Mouse (Mus musculus) limb, embryonic 12.5 days (tissue): Measurements from ENCODE around the gene Atp1b1. TPM values are rescaled to one million over a fixed set of nuclear protein-coding genes. Genes with fewer than 3 reads are reported as not detected.

Experiments used
- ATAC-seq: fragments of 200-750 bp; cut with Nextera tagmentation; 2 replicates; pipeline ENCODE4 v1.8.0; 2017; ENCODE audit warnings: low read depth, moderate TSS enrichment; ENCODE audit not compliant: insufficient number of reproducible peaks, insufficient read depth, low FRiP score, low TSS enrichment
- H3K27ac ChIP-seq: fragments of 300-500 bp; sonication (generic); 2 replicates; pipeline ENCODE4 v1.5.1; 2016; ENCODE audit warnings: mild to moderate bottlenecking, moderate library complexity
- H3K27me3 ChIP-seq: fragments of 300-500 bp; sonication (generic); 2 replicates; pipeline ENCODE4 v1.6.1; 2016; ENCODE audit warnings: mild to moderate bottlenecking, moderate library complexity
- H3K36me3 ChIP-seq: fragments of 300-500 bp; sonication (generic); 2 replicates; pipeline ENCODE4 v1.6.1; 2016; ENCODE audit warnings: mild to moderate bottlenecking, moderate library complexity
- H3K4me1 ChIP-seq: fragments of 300-500 bp; sonication (generic); replicated peaks from 2 replicates; pipeline ENCODE4 v1.6.1; 2016
- H3K4me2 ChIP-seq: fragments of 300-500 bp; sonication (generic); 2 replicates; pipeline ENCODE4 v1.6.1; 2016; ENCODE audit warnings: mild to moderate bottlenecking, moderate library complexity
- H3K4me3 ChIP-seq: fragments of 300-500 bp; sonication (generic); replicated peaks from 2 replicates; pipeline ENCODE4 v1.5.1; 2016; ENCODE audit warnings: mild to moderate bottlenecking
- H3K9ac ChIP-seq: fragments of 300-500 bp; sonication (generic); replicated peaks from 2 replicates; pipeline ENCODE4 v1.6.1; 2016; ENCODE audit warnings: mild to moderate bottlenecking, moderate library complexity
- H3K9me3 ChIP-seq: fragments of 300-500 bp; sonication (generic); 2 replicates; pipeline ENCODE4 v1.6.1; 2016; ENCODE audit warnings: mild to moderate bottlenecking, moderate library complexity
- WGBS: fragments of 180-500 bp; shearing (Covaris S2); methylation state at CpG from one replicate; pipeline ENCODE4 v1.1.7; 2016; 5-methylcytosine and 5-hydroxymethylcytosine counted together
- polyA plus RNA-seq: library from polyadenylated mRNA; unstranded; fragments of >200 nt; fragmentation: Nextera tagmentation; extraction: Ambion mirVana; gene quantifications from 2 replicates; pipeline ENCODE4 v1.2.1, GENCODE M21; 2016

The Atp1b1 gene
- polyA plus RNA-seq, 1 experiment from 2014 or later = 3.3 TPM

DNA sequence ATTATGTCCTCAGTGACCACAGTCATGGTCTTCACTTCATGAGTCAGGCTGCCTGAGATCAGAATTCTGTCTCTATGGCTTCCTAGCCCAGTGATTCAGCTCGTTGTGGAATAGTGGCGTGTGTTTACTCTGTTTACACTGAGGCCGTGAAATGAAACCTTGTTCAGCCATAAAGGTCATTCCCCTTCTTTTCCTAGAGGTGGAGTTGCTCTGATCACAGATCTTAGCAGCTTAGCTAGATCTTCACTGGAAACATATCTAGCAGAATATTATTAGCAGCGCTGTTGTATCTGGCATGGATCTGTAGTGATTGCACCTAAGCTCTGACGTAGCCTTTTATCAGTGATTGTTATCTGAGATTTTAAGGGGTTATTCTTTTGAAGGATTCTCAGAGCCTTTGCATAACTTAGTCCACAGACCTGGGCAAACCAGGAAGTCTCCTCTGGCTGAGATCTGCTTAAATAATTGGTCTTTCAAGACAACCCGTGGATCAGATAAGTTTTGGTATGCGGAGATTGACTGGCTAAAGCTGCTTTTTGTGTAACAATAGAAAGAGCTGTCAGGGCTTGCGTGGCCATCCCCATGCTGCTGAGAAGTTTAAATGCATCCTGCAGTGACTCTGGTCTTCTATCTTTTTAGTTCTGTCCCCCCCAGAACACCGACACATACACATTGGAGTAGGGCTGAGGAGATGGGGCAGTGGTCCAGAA lies 23.6 kb upstream of the Atp1b1 start:
- Histone ChIP-seq H3K9me3 (no peaks in the 10 kb centered on the region), H3K27me3 (no peaks in the 10 kb centered on the region), H3K36me3 (no peaks in the 10 kb centered on the region), H3K4me3 (no peak overlapping the region), H3K27ac (no peak overlapping the region), H3K9ac (no peak overlapping the region), H3K4me2 (no peak overlapping the region), H3K4me1 (no peaks in the 10 kb centered on the region)
- WGBS = 59% methylated on average over 9 of the region's 9 CpGs
- ATAC-seq = no peak

DNA sequence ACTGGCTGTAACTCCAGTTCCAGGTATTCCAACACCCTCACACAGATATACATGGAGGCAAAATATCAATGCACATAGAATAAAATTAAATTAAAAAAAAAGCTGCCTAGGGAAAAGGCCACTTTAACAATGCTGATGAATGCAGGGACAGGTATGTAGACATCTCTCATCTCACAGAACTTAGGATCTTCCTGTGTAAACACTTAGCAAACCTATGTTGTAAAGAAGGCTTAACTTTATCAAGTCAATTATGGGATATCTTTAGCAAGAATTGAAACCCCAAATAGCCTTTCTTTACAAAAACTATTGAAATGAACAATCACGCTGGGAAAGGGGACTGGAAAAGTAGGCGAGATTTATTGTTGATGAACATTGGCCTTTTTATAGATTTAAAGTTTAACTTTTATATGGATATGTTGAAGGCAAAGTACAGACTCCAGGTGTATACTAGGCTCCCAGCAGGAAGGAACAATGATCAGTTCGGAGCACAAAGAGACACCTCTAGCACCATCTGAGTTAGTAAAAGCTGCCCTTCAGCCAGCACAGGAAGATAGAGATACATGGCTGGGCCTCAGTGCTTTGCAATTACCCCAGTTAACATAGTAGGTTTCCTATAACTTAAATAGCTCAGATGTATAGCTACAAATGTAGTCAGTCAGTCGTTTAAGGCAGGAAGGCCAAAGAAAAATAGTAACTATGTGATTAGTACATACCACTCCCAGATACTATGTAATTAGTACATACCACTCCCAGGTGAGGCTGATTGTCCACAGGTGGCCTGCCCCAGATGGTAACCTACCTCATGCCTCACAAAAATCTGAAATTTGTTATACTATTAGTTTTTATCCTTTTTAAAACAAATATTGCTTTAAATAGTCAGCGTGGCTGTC lies 22.8 kb upstream of the Atp1b1 start:
- whole genome bisulfite sequencing = 84% methylated on average over 5 of the region's 5 CpGs
- no peak overlapping the region for H3K9ac ChIP-seq

DNA sequence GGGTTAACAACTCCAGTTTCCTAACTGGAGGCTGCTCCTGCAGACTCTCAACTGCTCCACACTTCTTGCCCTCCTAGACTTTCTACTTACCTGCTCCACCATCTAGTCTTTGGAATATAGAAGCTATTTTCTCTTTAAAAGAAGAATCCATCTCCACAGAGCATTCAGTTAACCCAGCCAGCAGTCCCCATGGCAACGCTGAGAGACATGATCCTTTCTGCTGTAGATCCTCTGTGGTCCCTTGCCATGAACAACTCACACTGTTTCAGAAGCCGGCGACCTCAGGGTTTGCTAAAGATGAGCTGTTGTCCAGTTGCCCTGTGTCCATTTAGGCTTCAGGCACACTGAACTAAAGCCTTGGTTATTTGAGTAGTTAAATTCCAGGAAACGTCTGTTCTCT lies 17.7 kb upstream of the Atp1b1 start:
- no peaks in the 10 kb centered on the region for H3K27me3 ChIP-seq
- no peak overlapping the region for H3K4me2 ChIP-seq
- WGBS = 84% methylated on average over 4 of the region's 4 CpGs
- no peak overlapping the region for H3K9ac ChIP-seq
- H3K27ac ChIP-seq = no peak overlapping the region
- H3K9me3 ChIP-seq = no peaks in the 10 kb centered on the region
- no peaks in the 10 kb centered on the region for H3K4me1 ChIP-seq
- no peaks in the 10 kb centered on the region for H3K36me3 ChIP-seq
- H3K4me3 ChIP-seq = no peak overlapping the region
- ATAC-seq = no peak

More for the DNA sequence above, 22.8 kb upstream of the Atp1b1 start:
- Histone ChIP-seq H3K9me3 (no peaks in the 10 kb centered on the region), H3K27ac (no peak overlapping the region), H3K4me1 (no peaks in the 10 kb centered on the region), H3K4me2 (no peak overlapping the region), H3K4me3 (no peak overlapping the region), H3K27me3 (no peaks in the 10 kb centered on the region), H3K36me3 (no peaks in the 10 kb centered on the region)
- ATAC-seq = no peak

DNA sequence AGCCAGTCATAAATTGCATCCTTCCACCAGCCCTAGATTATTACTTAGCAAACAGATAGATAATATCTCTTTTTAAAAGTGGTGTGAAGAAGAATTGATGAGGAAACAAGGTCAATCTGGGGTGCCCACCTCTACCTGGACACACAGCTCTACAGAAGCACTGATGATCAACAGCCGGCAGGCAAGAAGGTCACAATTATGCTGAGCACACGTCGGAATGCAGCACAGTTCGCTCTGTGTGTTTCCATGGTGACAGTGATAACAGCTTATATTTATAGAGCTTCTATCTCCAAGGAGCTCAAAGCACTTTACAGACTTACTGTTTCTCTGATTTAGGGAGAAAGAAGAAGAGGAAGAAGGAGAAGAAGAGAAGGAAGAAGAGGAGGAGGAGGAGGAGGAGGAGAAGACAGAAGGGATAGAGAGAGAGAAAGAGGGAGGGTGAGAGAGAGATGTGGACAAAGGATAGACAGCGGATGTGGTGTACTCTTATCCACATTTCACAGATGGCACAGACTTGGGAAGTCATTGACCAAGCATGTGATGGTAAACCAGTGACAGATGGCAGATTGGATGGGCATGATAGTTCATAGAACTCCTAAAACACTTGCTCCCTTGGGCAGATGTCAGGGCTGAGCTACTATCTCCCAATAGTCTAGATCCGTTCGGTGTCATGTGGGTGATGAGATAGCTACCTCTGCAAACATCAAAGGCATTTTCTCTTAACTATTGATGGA lies 16.8 kb upstream of the Atp1b1 start:
- 73% methylated on average over 7 of the region's 7 CpGs for WGBS
- no peak overlapping the region for H3K9ac ChIP-seq

DNA sequence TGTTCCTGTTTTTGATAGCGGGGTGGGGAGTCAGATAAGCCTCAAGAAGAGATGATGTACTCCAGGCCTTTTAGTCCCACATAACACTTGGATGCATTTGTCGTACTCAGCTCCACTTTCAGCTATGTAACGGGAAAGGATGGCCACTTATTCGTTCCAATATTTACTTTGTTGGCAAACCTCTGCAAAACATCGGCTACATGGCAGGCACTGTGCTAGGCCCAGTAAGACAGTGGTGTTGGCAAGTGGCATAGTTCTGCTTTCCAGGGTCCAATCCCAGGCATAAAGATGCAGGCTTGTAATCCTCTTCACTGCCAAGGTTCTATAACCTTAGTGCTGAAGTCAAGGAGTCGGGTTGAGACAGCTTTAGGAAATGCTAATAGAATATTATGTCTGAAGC lies 16.2 kb upstream of the Atp1b1 start:
- no peak for ATAC-seq
- Histone ChIP-seq H3K9ac (no peak overlapping the region), H3K4me3 (no peak overlapping the region), H3K27ac (no peak overlapping the region), H3K9me3 (no peaks in the 10 kb centered on the region), H3K36me3 (no peaks in the 10 kb centered on the region), H3K27me3 (no peaks in the 10 kb centered on the region), H3K4me1 (no peaks in the 10 kb centered on the region), H3K4me2 (no peak overlapping the region)
- WGBS = 91% methylated on average over 6 of the region's 6 CpGs

More for the DNA sequence above, 16.8 kb upstream of the Atp1b1 start:
- H3K4me3 ChIP-seq = no peak overlapping the region
- no peaks in the 10 kb centered on the region for H3K4me1 ChIP-seq
- no peak overlapping the region for H3K4me2 ChIP-seq
- H3K27me3 ChIP-seq = no peaks in the 10 kb centered on the region
- ATAC-seq = no peak
- H3K9me3 ChIP-seq = no peaks in the 10 kb centered on the region
- no peak overlapping the region for H3K27ac ChIP-seq
- no peaks in the 10 kb centered on the region for H3K36me3 ChIP-seq

DNA sequence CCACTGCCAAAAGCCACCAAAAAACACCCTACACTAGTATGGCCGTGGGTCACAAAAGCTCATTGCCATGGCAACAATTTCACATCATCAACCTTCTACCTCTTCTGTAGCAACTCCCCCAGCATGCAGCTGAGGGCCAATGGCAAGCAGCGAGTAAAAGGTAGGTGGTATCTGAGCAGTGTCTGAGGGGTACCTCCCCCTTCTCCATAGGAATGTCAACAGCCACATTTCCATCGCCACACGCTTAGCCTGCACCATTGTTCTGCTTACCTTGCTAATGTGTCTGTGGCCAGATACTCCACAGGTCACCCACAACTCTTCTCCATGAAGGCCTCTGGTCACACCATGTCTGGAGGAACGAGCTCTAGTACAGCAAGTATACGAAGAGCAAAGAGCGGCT lies 15.2 kb upstream of the Atp1b1 start:
- no peaks in the 10 kb centered on the region for H3K36me3 ChIP-seq
- H3K4me3 ChIP-seq = no peak overlapping the region
- no peak overlapping the region for H3K4me2 ChIP-seq
- no peak for ATAC-seq
- no peaks in the 10 kb centered on the region for H3K27me3 ChIP-seq
- H3K9me3 ChIP-seq = no peaks in the 10 kb centered on the region
- no peak overlapping the region for H3K9ac ChIP-seq
- no peak overlapping the region for H3K27ac ChIP-seq
- WGBS = 92% methylated on average over 7 of the region's 7 CpGs
- no peaks in the 10 kb centered on the region for H3K4me1 ChIP-seq

DNA sequence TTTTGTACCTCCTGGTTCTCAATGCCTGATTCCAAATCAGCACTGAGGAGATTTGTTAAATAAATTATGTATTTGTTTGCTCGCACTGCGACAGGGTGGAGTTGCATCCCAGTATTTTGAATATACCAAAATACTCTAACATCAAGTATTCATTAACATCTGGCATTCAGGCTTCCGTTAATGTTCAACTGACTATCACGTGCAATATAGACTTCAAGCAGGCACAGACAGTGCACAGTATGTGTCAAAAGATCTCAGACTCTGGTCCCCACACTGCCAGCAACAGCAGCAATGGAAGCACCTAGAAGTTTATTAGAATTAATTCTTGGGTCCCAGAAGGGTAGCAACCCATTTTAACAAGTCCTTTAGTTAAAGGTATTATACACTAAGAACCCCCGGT lies 13.5 kb upstream of the Atp1b1 start:
- whole genome bisulfite sequencing = 87% methylated on average over 5 of the region's 5 CpGs
- no peak for ATAC-seq
- H3K27ac ChIP-seq = no peak overlapping the region
- no peaks in the 10 kb centered on the region for H3K9me3 ChIP-seq
- H3K36me3 ChIP-seq = no peaks in the 10 kb centered on the region
- no peak overlapping the region for H3K4me2 ChIP-seq
- no peaks in the 10 kb centered on the region for H3K4me1 ChIP-seq
- no peak overlapping the region for H3K4me3 ChIP-seq
- H3K27me3 ChIP-seq = no peaks in the 10 kb centered on the region
- H3K9ac ChIP-seq = no peak overlapping the region

DNA sequence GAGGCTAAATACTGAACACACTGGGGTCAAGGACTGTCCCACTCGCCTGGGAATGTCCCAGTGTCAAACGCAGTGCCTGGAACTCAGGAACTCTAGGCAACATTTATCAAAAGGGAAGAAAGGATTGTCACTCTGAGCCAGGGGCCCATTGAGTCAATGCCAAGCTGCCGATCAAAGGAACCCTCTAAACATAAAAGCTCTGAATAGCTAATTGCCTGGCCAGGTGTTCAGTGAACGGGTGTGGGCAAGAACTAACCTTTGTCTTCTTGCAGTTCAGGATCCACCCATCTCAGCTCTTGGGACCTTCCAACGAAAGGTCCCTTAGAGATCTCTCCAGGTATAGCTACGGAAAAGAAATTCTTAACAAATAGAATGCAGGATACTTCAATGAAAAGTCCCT lies 12.8 kb upstream of the Atp1b1 start:
- H3K4me3 ChIP-seq = no peak overlapping the region
- no peak overlapping the region for H3K4me2 ChIP-seq
- no peak overlapping the region for H3K27ac ChIP-seq
- no peaks in the 10 kb centered on the region for H3K9me3 ChIP-seq
- no peaks in the 10 kb centered on the region for H3K36me3 ChIP-seq
- no peak for ATAC-seq
- H3K9ac ChIP-seq = no peak overlapping the region
- WGBS = 70% methylated on average over 6 of the region's 6 CpGs
- no peaks in the 10 kb centered on the region for H3K27me3 ChIP-seq
- H3K4me1 ChIP-seq = no peaks in the 10 kb centered on the region

DNA sequence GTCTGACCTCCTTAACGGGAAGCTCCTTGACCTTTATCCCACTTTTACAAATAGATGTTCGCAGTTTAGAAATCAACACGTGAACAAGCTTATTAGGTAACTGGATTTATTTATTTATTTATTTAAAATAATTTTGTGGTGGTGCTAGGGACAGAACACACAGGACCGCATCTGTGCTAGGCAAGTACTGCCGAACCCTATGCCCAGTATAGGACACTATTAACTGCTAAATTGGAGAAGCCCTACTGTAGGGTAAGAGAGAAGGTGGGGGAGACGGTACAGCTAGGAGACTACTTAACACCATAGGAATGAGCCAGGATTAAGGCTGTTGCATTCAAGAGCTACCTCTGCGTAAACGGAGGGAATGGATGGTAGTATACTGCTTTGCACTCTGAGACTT lies 10.2 kb upstream of the Atp1b1 start:
- ATAC-seq = no peak
- WGBS = 76% methylated on average over 8 of the region's 8 CpGs
- Histone ChIP-seq H3K4me2 (no peak overlapping the region), H3K4me3 (no peak overlapping the region), H3K27ac (no peak overlapping the region), H3K9me3 (no peaks in the 10 kb centered on the region), H3K9ac (no peak overlapping the region), H3K4me1 (no peaks in the 10 kb centered on the region), H3K27me3 (no peaks in the 10 kb centered on the region), H3K36me3 (no peaks in the 10 kb centered on the region)

DNA sequence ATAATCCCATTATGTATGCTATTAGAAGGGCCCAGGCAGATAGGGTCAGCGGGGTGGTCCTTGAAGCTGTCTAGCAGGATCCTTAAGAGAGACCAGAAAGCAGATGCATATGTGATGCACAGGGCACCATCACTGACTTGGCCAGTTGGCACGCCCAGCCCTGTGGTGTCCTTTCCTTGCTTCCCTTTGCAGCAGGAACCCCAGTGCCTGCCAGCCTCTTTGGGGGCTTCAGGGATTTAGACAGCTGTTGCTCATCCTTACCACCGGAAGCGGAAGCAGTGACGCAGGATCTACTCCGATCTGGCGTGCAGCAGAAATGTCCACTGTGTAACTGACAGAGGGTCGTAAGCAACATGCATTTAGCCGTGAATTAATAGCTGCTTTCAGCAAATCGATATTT lies 9.3 kb upstream of the Atp1b1 start:
- H3K4me3 ChIP-seq = no peak overlapping the region
- no peaks in the 10 kb centered on the region for H3K9me3 ChIP-seq
- no peaks in the 10 kb centered on the region for H3K36me3 ChIP-seq
- no peak overlapping the region for H3K9ac ChIP-seq
- H3K4me2 ChIP-seq = no peak overlapping the region
- ATAC-seq = no peak
- no peak overlapping the region for H3K27ac ChIP-seq
- no peaks in the 10 kb centered on the region for H3K27me3 ChIP-seq
- 91% methylated on average over 10 of the region's 10 CpGs for WGBS
- H3K4me1 ChIP-seq = no peaks in the 10 kb centered on the region

DNA sequence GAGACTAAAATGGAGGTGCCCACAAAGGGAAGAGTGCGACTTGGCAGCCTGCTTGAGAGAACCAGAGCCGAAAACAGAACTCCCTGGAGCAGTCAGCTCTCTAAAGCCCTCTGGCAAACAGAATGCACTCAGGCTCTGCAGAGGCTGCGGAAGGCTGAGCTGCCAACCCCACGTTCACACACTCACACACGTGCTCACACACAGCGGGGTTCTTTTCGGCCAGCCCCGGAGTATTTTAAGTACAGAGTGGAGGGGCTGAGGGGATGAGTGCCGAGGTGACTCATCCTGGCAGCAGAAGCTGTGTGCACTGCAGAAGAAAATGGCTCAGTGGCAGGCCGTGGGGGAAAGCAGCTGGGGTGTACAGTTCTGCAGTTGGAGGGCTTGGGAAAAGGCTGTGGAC lies 3.6 kb upstream of the Atp1b1 start:
- Histone ChIP-seq H3K27ac (no peak overlapping the region), H3K9ac (no peak overlapping the region), H3K4me3 (no peak overlapping the region), H3K4me1 (peaks cover 16% of the 10 kb centered on the region), H3K9me3 (no peaks in the 10 kb centered on the region), H3K36me3 (no peaks in the 10 kb centered on the region), H3K27me3 (peaks cover 52% of the 10 kb centered on the region), H3K4me2 (no peak overlapping the region)
- ATAC-seq = no peak
- WGBS = 48% methylated on average over 10 of the region's 10 CpGs
